24 mouse cellular contexts compared by ENCODE assay signal in genomic region chr6:53678307-53678706, GRCm38 (mm10).
"Had no signal": no experiment of that assay in that cellular context is flagged by ENCODE, and none has a peak within 500 bp of the region (broad histone marks: within the 10 kb centered on the region; RNA-seq: fewer than 3 reads in every experiment).

No protein-coding gene starts in this region.

- H3K9ac ChIP-seq: heart, embryonic 12.5 days; hindbrain, embryonic 13.5 days; hindbrain, embryonic 15.5 days; kidney, embryonic 15.5 days; limb, embryonic 12.5 days; liver, embryonic 12.5 days; liver, embryonic 14.5 days had no signal

- H3K27me3 ChIP-seq: heart, embryonic 12.5 days; hindbrain, embryonic 13.5 days; hindbrain, embryonic 15.5 days; kidney, embryonic 15.5 days; limb, embryonic 12.5 days; liver, embryonic 12.5 days had no signal

- H3K4me3 ChIP-seq: gastrocnemius, adult 2 months; heart, embryonic 10.5 days; heart, embryonic 12.5 days; hindbrain, embryonic 13.5 days; hindbrain, embryonic 15.5 days; kidney, embryonic 15.5 days; limb, embryonic 12.5 days; liver, embryonic 12.5 days had no signal

- H3K9me3 ChIP-seq: heart, embryonic 10.5 days; heart, embryonic 12.5 days; hindbrain, embryonic 13.5 days; hindbrain, embryonic 15.5 days; kidney, embryonic 15.5 days; limb, embryonic 12.5 days; liver, embryonic 12.5 days had no signal

- ATAC-seq: hindbrain, postnatal 0 days; intestine, embryonic 16.5 days; liver, embryonic 12.5 days had no signal

- H3K4me1 ChIP-seq: hindbrain, embryonic 15.5 days; liver, embryonic 12.5 days had no signal

- H3K4me2 ChIP-seq: heart, embryonic 12.5 days; hindbrain, embryonic 13.5 days; hindbrain, embryonic 15.5 days; kidney, embryonic 15.5 days; limb, embryonic 12.5 days; liver, embryonic 12.5 days had no signal

- H3K27ac ChIP-seq: gastrocnemius, adult 2 months; heart, embryonic 10.5 days; hindbrain, embryonic 13.5 days; hindbrain, embryonic 15.5 days; hindbrain, postnatal 0 days; kidney, embryonic 15.5 days; kidney, postnatal 0 days; liver, embryonic 12.5 days; liver, embryonic 14.5 days had no signal

- DNase-seq: gastrocnemius, adult 2 months; gastrocnemius, postnatal 10 days; gastrocnemius, postnatal 25 days; heart, adult 18-20 months; heart, postnatal 10 days; kidney, adult 11 months; kidney, adult 2 months; kidney, adult 9 months; kidney, postnatal 14 days; kidney, postnatal 36 days; layer of hippocampus, adult 9-11 months; layer of hippocampus, postnatal 36 days; left cerebral cortex, postnatal 4 days had no signal

- H3K36me3 ChIP-seq: heart, embryonic 10.5 days; hindbrain, embryonic 13.5 days; hindbrain, embryonic 15.5 days; kidney, embryonic 15.5 days; liver, embryonic 12.5 days had no signal
